Mouse (Mus musculus) MEL (cell line): ENCODE results near the gene Tex101.

Experiments used
- CHD2 ChIP-seq: IDR thresholded peaks from 2 replicates; pipeline ENCODE4 v1.6.1; 2011; ENCODE audit warnings: low read length, improper control_type of control experiment
- CTCF ChIP-seq, 3 experiments: IDR thresholded peaks in 2 of 3; conservative IDR thresholded peaks in 1 of 3; 2 replicates each; pipeline ENCODE4 v1.5.1; 2011 to 2012; ENCODE audit warnings: low read length in 3 of 3, low read depth in 2 of 3, mild to moderate bottlenecking in 2 of 3, improper control_type of control experiment in 1 of 3, inconsistent platforms in 1 of 3, mixed read lengths in 1 of 3, moderate library complexity in 1 of 3; ENCODE audit not compliant: control insufficient read depth in 1 of 3, insufficient read depth in 1 of 3, poor library complexity in 1 of 3, severe bottlenecking in 1 of 3
- GATA1 ChIP-seq: IDR thresholded peaks from 2 replicates; pipeline ENCODE4 v1.6.1; 2011; ENCODE audit warnings: low read depth, low read length, improper control_type of control experiment
- MAZ ChIP-seq: IDR thresholded peaks from 2 replicates; pipeline ENCODE4 v1.6.1; 2012; ENCODE audit warnings: low read depth, mild to moderate bottlenecking, inconsistent platforms, low read length, improper control_type of control experiment
- MXI1 ChIP-seq: IDR thresholded peaks from 2 replicates; pipeline ENCODE4 v1.6.1; 2011; ENCODE audit warnings: mild to moderate bottlenecking, low read depth, low read length, improper control_type of control experiment
- MYC ChIP-seq: IDR thresholded peaks from 2 replicates; pipeline ENCODE4 v1.6.1; 2011; ENCODE audit warnings: low read depth, mild to moderate bottlenecking, low read length, improper control_type of control experiment, moderate library complexity
- NELFE ChIP-seq: IDR thresholded peaks from 2 replicates; pipeline ENCODE4 v1.6.1; 2011; ENCODE audit warnings: low read depth, low read length, improper control_type of control experiment
- POLR2A ChIP-seq, 2 experiments: IDR thresholded peaks; 2 replicates each; pipeline ENCODE4 v1.6.1; 2011 to 2012; ENCODE audit warnings: low read length in 2 of 2, mild to moderate bottlenecking in 2 of 2, control low read depth in 1 of 2, improper control_type of control experiment in 1 of 2, low read depth in 1 of 2, moderate library complexity in 1 of 2; ENCODE audit not compliant: control insufficient read depth in 1 of 2, insufficient read depth in 1 of 2, poor library complexity in 1 of 2
- POLR2AphosphoS2 ChIP-seq: IDR thresholded peaks from 2 replicates; pipeline ENCODE4 v1.6.1; 2011; ENCODE audit warnings: low read length, improper control_type of control experiment
- POLR2AphosphoS5 ChIP-seq: IDR thresholded peaks from 2 replicates; pipeline ENCODE4 v1.6.1; 2012; ENCODE audit warnings: low read depth, borderline replicate concordance, mild to moderate bottlenecking, inconsistent platforms, low read length, moderate library complexity, mixed read lengths
- RAD21 ChIP-seq: IDR thresholded peaks from 2 replicates; pipeline ENCODE4 v1.6.1; 2011; ENCODE audit warnings: mild to moderate bottlenecking, low read depth, low read length, improper control_type of control experiment
- RCOR1 ChIP-seq: IDR thresholded peaks from 2 replicates; pipeline ENCODE4 v1.6.1; 2012; ENCODE audit warnings: low read depth, mild to moderate bottlenecking, inconsistent platforms, low read length, improper control_type of control experiment
- USF1 ChIP-seq: IDR thresholded peaks from 2 replicates; pipeline ENCODE4 v1.6.1; 2014; ENCODE audit warnings: low read depth, mild to moderate bottlenecking, inconsistent platforms, low read length, improper control_type of control experiment, moderate library complexity

- TF ChIP-seq MXI1 = no peak
- TF ChIP-seq MYC = no peak
- no peak for TF ChIP-seq POLR2A (IDR thresholded peaks at IDR 0.05; ENCODE audit: control insufficient read depth in 1 of 2, insufficient read depth in 1 of 2, low read depth in 1 of 2, low read length in 2 of 2, poor library complexity in 1 of 2)
- no peak for TF ChIP-seq USF1
- TF ChIP-seq RCOR1 = no peak
- TF ChIP-seq MAZ = no peak
- no peak for TF ChIP-seq GATA1
- TF ChIP-seq NELFE = no peak
- no peak for TF ChIP-seq POLR2AphosphoS2
- TF ChIP-seq CTCF (IDR thresholded peaks at IDR 0.05 in 2 of 3, conservative IDR thresholded peaks at IDR 0.05 in 1 of 3; ENCODE audit: control insufficient read depth in 1 of 3, insufficient read depth in 1 of 3, low read depth in 2 of 3, low read length in 3 of 3, poor library complexity in 1 of 3, severe bottlenecking in 1 of 3) = peak; percentile 20 to 27 (median 22); a peak in 2 of 6 replicates
- no peak for TF ChIP-seq RAD21
- no peak for TF ChIP-seq POLR2AphosphoS5
- no peak for TF ChIP-seq CHD2
These were observed 56.6 kb downstream of the Tex101 start for GRCm38 (mm10) chr7:24619671-24620397.
